Mouse (Mus musculus): ENCODE measurements around the gene March10.

- no peak for TF ChIP-seq CHD2 (IDR thresholded peaks at IDR 0.05; ENCODE audit: low read depth, low read length)
- TF ChIP-seq ZC3H11A (IDR thresholded peaks at IDR 0.05; ENCODE audit: borderline replicate concordance, low read depth, low read length), result no peak
- TF ChIP-seq MAFK (IDR thresholded peaks at IDR 0.05; ENCODE audit: insufficient read depth, low read depth, low read length), result no peak
- TF ChIP-seq HCFC1 (IDR thresholded peaks at IDR 0.05; ENCODE audit: borderline replicate concordance, insufficient read depth, low read length), result no peak
Observed at GRCm38 (mm10) chr11:105390290-105390689, 66.2 kb downstream of the March10 start.

Data from ES-E14 (cell line).